Mouse (Mus musculus) forebrain, embryonic 12.5 days (tissue): Measurements from ENCODE around the gene Crkl. TPM values are rescaled to one million over a fixed set of nuclear protein-coding genes. Genes with fewer than 3 reads are reported as not detected.

Source experiments
- ATAC-seq: fragments of 200-750 bp; cut with Nextera tagmentation; 2 replicates; pipeline ENCODE4 v1.8.0; 2017; ENCODE audit warnings: moderate TSS enrichment; ENCODE audit not compliant: low FRiP score
- H3K27ac ChIP-seq: fragments of 300-500 bp; sonication (generic); 2 replicates; pipeline ENCODE4 v1.5.1; 2016; ENCODE audit warnings: mild to moderate bottlenecking
- H3K27me3 ChIP-seq: fragments of 300-500 bp; sonication (generic); 2 replicates; pipeline ENCODE4 v1.6.1; 2016; ENCODE audit warnings: mild to moderate bottlenecking
- H3K36me3 ChIP-seq: fragments of 300-500 bp; sonication (generic); replicated peaks from 2 replicates; pipeline ENCODE4 v1.6.1; 2016; ENCODE audit warnings: mild to moderate bottlenecking
- H3K4me1 ChIP-seq: fragments of 300-500 bp; sonication (generic); 2 replicates; pipeline ENCODE4 v1.6.1; 2016
- H3K4me2 ChIP-seq: fragments of 300-500 bp; sonication (generic); 2 replicates; pipeline ENCODE4 v1.6.1; 2016; ENCODE audit warnings: mild to moderate bottlenecking, moderate library complexity
- H3K4me3 ChIP-seq: fragments of 300-500 bp; sonication (generic); replicated peaks from 2 replicates; pipeline ENCODE4 v1.5.1; 2016; ENCODE audit warnings: mild to moderate bottlenecking
- H3K9ac ChIP-seq: fragments of 300-500 bp; sonication (generic); 2 replicates; pipeline ENCODE4 v1.6.1; 2016; ENCODE audit warnings: mild to moderate bottlenecking
- H3K9me3 ChIP-seq: fragments of 300-500 bp; sonication (generic); 2 replicates; pipeline ENCODE4 v1.6.1; 2016
- WGBS: fragments of 180-500 bp; shearing (Covaris S2); methylation state at CpG from one replicate; pipeline ENCODE4 v1.1.7; 2016; 5-methylcytosine and 5-hydroxymethylcytosine counted together
- polyA plus RNA-seq: library from polyadenylated mRNA; unstranded; fragments of >200 nt; fragmentation: Nextera tagmentation; extraction: Ambion mirVana; gene quantifications from 2 replicates; pipeline ENCODE4 v1.2.1, GENCODE M21; 2016

Crkl gene
- polyA plus RNA-seq, 1 experiment from 2014 or later: 101 TPM

GRCm38 (mm10) chr16:17536584-17536983 lies 84.8 kb downstream of the Crkl start:
- Histone ChIP-seq H3K9ac (no peak overlapping the region), H3K9me3 (no peaks in the 10 kb centered on the region), H3K27ac (no peak overlapping the region), H3K27me3 (peaks cover 9% of the 10 kb centered on the region; the same call in 1 of the 2 replicates), H3K36me3 (no peaks in the 10 kb centered on the region), H3K4me1 (peaks cover 6% of the 10 kb centered on the region), H3K4me2 (no peak overlapping the region), H3K4me3 (no peak overlapping the region)
- ATAC-seq: no peak
- WGBS: 94% methylated on average over 3 of the region's 3 CpGs

Other genes with a start within 250 kb of the Crkl start
- gene Ube2l3, start 249.3 kb upstream of the Crkl start, polyA plus RNA-seq: 388 and 407 TPM in 2 replicates
- gene Rimbp3, start 243.4 kb upstream of the Crkl start, polyA plus RNA-seq: 1.9 and 2.1 TPM in 2 replicates
- gene Hic2, start 218.4 kb upstream of the Crkl start, polyA plus RNA-seq: 12.7 and 13.4 TPM in 2 replicates
- 13.9 and 14.3 TPM in 2 replicates for gene Tmem191c, start 175.9 kb upstream of the Crkl start, polyA plus RNA-seq
- 0.28 and 0.33 TPM in 2 replicates for gene Serpind1, start 120.6 kb upstream of the Crkl start, polyA plus RNA-seq
- 15.5 and 16.9 TPM in 2 replicates for gene Snap29, start 46.0 kb upstream of the Crkl start, polyA plus RNA-seq
- 59.7 and 67.8 TPM in 2 replicates for gene Pi4ka, start 45.7 kb upstream of the Crkl start, polyA plus RNA-seq
- gene Aifm3, start 37.6 kb downstream of the Crkl start, polyA plus RNA-seq: 6.8 and 8.3 TPM in 2 replicates
- 101 TPM in 2 replicates for gene Lztr1, start 56.7 kb downstream of the Crkl start, polyA plus RNA-seq
- gene Thap7, start 79.1 kb downstream of the Crkl start, polyA plus RNA-seq: 57.5 and 57.6 TPM in 2 replicates
- gene Lrrc74b, start 109.3 kb downstream of the Crkl start, polyA plus RNA-seq: 0.17 and 0.31 TPM in 2 replicates
- gene P2rx6, start 109.9 kb downstream of the Crkl start, polyA plus RNA-seq: 0.42 and 0.59 TPM in 2 replicates
- 5.5 and 6.6 TPM in 2 replicates for gene Slc7a4, start 131.2 kb downstream of the Crkl start, polyA plus RNA-seq
- gene Smpd4, start 167.4 kb downstream of the Crkl start, polyA plus RNA-seq: 43.6 and 52.8 TPM in 2 replicates
- gene Ccdc74a, start 194.5 kb downstream of the Crkl start, polyA plus RNA-seq: 5.8 and 6.3 TPM in 2 replicates